In the genomic region with DNA sequence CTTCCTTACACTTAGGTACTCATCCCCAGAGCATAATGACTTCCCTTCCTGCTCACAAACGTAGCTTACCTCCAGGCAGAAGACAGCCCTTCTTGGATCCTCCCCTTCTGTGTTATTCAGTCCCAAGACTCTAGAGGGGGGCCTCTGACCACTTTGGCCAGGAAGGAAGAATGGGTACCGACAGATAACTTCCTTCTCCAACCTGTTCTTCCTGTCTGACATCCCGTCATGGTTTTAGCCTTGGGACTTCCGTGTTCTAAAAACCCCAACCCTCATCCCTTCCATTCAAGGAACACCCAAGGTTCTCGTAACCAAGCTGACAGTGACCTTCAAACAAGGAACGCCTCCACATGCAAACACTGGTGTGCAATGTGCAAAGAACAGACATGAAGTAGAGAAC, we compare ENCODE assay signal across 7 mouse cellular contexts. TPM values are rescaled to one million over a fixed set of nuclear protein-coding genes. Genes with fewer than 3 reads are reported as not detected.
A peak's percentile ranks its signal among the peaks of the same experiment; 100 is the strongest.
DNase-seq lines count a peak whose midpoint lies in the region; ATAC-seq and TF ChIP-seq lines count a peak whose summit lies in the region.

A gene (minus strand): TSS at position 168 of the 400 bp plus-strand sequence.

- peak within 1 kb of the TSS; percentile 6 for H3K4me3 ChIP-seq in C2C12 (ENCODE audit: insufficient read depth, poor library complexity, severe bottlenecking)
- H3K4me3 ChIP-seq in liver, adult 2 months (ENCODE audit: insufficient read depth, low read depth, low read length), result peak within 1 kb of the TSS; percentile 63
- H3K4me3 ChIP-seq in neural tube, embryonic 13.5 days, result peak within 1 kb of the TSS; percentile 39

- no peak for TF ChIP-seq POLR2A in liver, adult 2 months (IDR thresholded peaks at IDR 0.05; ENCODE audit: extremely low read depth, insufficient read depth, low read length)

- peaks cover 2% of the 10 kb centered on the region for H3K27me3 ChIP-seq in C2C12 (ENCODE audit: control insufficient read depth, insufficient read depth, insufficient read length)
- H3K27me3 ChIP-seq in liver, adult 2 months (ENCODE audit: control insufficient read depth, insufficient read depth, low read length), result no peaks in the 10 kb centered on the region
- no peaks in the 10 kb centered on the region for H3K27me3 ChIP-seq in neural tube, embryonic 13.5 days

- no peaks in the 10 kb centered on the region for H3K79me3 ChIP-seq in C2C12 (ENCODE audit: low read depth)

- H3K36me3 ChIP-seq in C2C12 (ENCODE audit: control insufficient read depth, insufficient read depth), result no peaks in the 10 kb centered on the region
- H3K36me3 ChIP-seq in liver, adult 2 months (ENCODE audit: control insufficient read depth, insufficient read depth, low read length), result no peaks in the 10 kb centered on the region
- H3K36me3 ChIP-seq in neural tube, embryonic 13.5 days, result peaks cover 6% of the 10 kb centered on the region

- H3K9me3 ChIP-seq in neural tube, embryonic 13.5 days, result no peaks in the 10 kb centered on the region

- no peaks in the 10 kb centered on the region for H3K79me2 ChIP-seq in C2C12 (ENCODE audit: control insufficient read depth, insufficient read depth)
- H3K79me2 ChIP-seq in liver, adult 2 months (ENCODE audit: control insufficient read depth, insufficient read depth, low read length), result no peaks in the 10 kb centered on the region

- peak within 1 kb of the TSS; percentile 59 for H3K4me2 ChIP-seq in neural tube, embryonic 13.5 days

- peaks cover 8% of the 10 kb centered on the region for H3K4me1 ChIP-seq in liver, adult 2 months (ENCODE audit: control insufficient read depth, insufficient read depth, low read length)
- H3K4me1 ChIP-seq in neural tube, embryonic 13.5 days (replicated peaks), result peaks cover 30% of the 10 kb centered on the region

- H3K9ac ChIP-seq in liver, adult 2 months (ENCODE audit: low read depth, low read length), result peak within 1 kb of the TSS; percentile 92
- H3K9ac ChIP-seq in neural tube, embryonic 13.5 days, result peak within 1 kb of the TSS; percentile 72

- TF ChIP-seq CTCF in C2C12 (IDR thresholded peaks at IDR 0.05; ENCODE audit: control insufficient read depth, insufficient read depth, insufficient read length), result no peak
- TF ChIP-seq CTCF in liver, adult 2 months (IDR thresholded peaks at IDR 0.05; ENCODE audit: low read depth, low read length), result no peak

- DNase-seq in R1 (ENCODE audit: low read depth, low spot score), result peak; percentile 47
- DNase-seq in fat pad, adult 2 months (ENCODE audit: extremely low read depth, low read depth, low spot score), result peak; percentile 69
- no peak for DNase-seq in heart, postnatal 10 days
- DNase-seq in liver, adult 2 months (ENCODE audit: extremely low read depth, low read depth, low spot score), result no peak
- no peak for DNase-seq in cerebellum, postnatal 14 days

- peak; percentile 24; the same call in 1 of the 2 replicates for ATAC-seq in neural tube, embryonic 13.5 days (ENCODE audit: low read depth)

- 76% methylated on average over 6 of the region's 6 CpGs for WGBS in liver, adult 2 months
- WGBS in neural tube, embryonic 13.5 days, result 86% methylated on average over 6 of the region's 6 CpGs

- H3K27ac ChIP-seq in liver, adult 2 months (replicated peaks; ENCODE audit: insufficient read depth, low read depth, low read length), result peak within 1 kb of the TSS; percentile 58
- peak within 1 kb of the TSS; percentile 63 for H3K27ac ChIP-seq in neural tube, embryonic 13.5 days (replicated peaks)

- intact Hi-C loops in heart, postnatal 10 days (cut with DNase I), result loop anchor here (1.0 to 2.0 kb wide), 2 partner anchors 18 to 36 kb away; a partner anchor contains a TSS

- peak within 1 kb of the TSS; percentile 79 for H3ac ChIP-seq in C2C12 (ENCODE audit: control insufficient read depth, insufficient read length, low read depth)

TF ChIP-seq in C2C12, 6 proteins besides CTCF, POLR2A, EP300 and RAD21:
- TF ChIP-seq CEBPB (IDR thresholded peaks at IDR 0.05; ENCODE audit: low read depth) (no peak), FOSL1 (IDR thresholded peaks at IDR 0.05; ENCODE audit: insufficient read depth, low read length, poor library complexity, severe bottlenecking) (no peak), MAX (IDR thresholded peaks at IDR 0.05) (no peak), MYOD1 (IDR thresholded peaks at IDR 0.05; ENCODE audit: control insufficient read depth, insufficient read length, low read depth) (no peak), MYOG (IDR thresholded peaks at IDR 0.05; ENCODE audit: control insufficient read depth, extremely low read depth, insufficient read length) (no peak)

RNA-seq across cellular contexts. Expression of the gene that starts here (rescaled TPM):
- 3.4 TPM for polyA plus RNA-seq in C2C12 (2012; fragmentation: generic; extraction: Trizol)
- 10 to 100 TPM; 14.9 to 18.3 TPM for total RNA-seq in heart, postnatal 10 days (2021)
- total RNA-seq in liver, adult 2 months (2014; rRNA removed), result 3.5 and 5.6 TPM in 2 replicates
- 8.6 and 10.0 TPM in 2 replicates for polyA plus RNA-seq in liver, adult 2 months (2012; rRNA removed)
- polyA plus RNA-seq in neural tube, embryonic 13.5 days (2015; fragmentation: Nextera tagmentation; extraction: Ambion mirVana), result 4.5 and 4.7 TPM in 2 replicates

Comparison
In these comparisons a context has a peak if more than half of its experiments do, and no peak if none do; other contexts are left out.
1. H3K4me3 ChIP-seq: peak in every context shown above with its lines; median percentile 63 in liver, adult 2 months; 39 in neural tube, embryonic 13.5 days; 6 in C2C12.
2. DNase-seq: peak in R1 (single experiment) and fat pad, adult 2 months (single experiment); none in heart, postnatal 10 days (0 of 2), liver, adult 2 months (single experiment) and cerebellum, postnatal 14 days (0 of 2).